Mouse (Mus musculus): ENCODE data around the gene Pcbp3. TPM values are rescaled to one million over a fixed set of nuclear protein-coding genes. Genes with fewer than 3 reads are reported as not detected.
A peak's percentile ranks its signal among the peaks of the same experiment; 100 is the strongest.
"Not testable (repeated sequence)": the region's sequence is repeated elsewhere in the genome, so short reads cannot be mapped to it uniquely, and the experiment has no call there.

The Pcbp3 gene
- polyA plus RNA-seq, 1 experiment from 2014 or later = 34.8 TPM

DNA sequence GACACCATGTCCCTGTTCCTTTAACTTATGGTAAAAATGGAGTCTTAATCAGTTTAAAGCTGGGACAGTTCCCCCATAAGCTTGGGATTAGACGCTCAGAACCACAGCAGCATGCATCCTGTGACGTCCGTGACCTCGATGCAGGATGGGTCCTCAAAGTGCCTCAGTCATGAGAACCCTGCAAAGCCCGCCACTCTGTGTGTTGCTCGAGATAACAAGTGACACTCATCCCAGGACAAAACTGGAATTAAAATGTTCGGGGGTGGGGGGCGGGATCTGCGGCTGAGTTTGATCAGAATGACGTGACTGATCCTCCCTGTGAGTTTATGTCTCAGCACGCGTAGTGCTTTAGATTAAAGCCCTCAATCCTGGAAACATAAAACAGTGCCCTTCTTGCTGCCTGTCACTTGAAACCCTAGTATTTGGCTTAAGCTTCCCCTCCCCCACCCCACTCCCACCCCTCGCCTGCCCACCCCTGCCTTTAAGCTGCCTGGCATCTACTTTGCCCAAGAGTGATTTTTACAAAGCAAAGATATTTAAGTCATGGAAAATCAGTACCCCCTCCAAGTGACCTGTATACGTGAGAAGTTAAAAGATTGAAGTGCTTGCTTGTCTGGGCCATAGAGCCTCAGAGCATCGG, 12.2 kb upstream of the Pcbp3 start:
- Histone ChIP-seq H3K9ac (replicated peaks) (no peak overlapping the region; the same call in 1 of the 2 replicates), H3K9me3 (no peaks in the 10 kb centered on the region), H3K4me3 (replicated peaks) (no peak overlapping the region), H3K27me3 (no peaks in the 10 kb centered on the region), H3K36me3 (no peaks in the 10 kb centered on the region), H3K4me2 (peak overlapping the region; percentile 17; the same call in 1 of the 2 replicates), H3K4me1 (replicated peaks) (peaks cover 32% of the 10 kb centered on the region), H3K27ac (no peak overlapping the region)
- 16% methylated on average over 15 of the region's 15 CpGs for WGBS
- no peak for ATAC-seq (ENCODE audit: insufficient number of reproducible peaks, insufficient read depth, low FRiP score, low TSS enrichment, low read depth)

DNA sequence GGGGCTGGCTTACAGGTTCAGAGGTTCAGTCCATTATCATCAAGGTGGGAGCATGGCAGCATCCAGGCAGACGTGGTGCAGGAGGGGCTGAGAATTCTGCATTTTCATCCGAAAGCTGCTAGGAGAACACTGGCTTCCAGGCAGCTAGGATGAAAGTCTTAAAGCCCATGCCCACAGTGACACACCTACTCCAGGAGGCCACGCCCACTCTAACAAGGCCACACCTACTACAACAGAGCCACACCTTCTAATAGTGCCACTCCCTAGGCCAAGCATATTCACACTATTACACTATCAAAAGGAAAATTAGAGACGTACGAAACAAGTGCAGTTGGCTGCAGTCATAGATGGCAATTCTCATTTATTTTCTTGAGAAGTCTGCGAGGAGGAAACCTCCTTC, 10.6 kb upstream of the Pcbp3 start:
- ATAC-seq (ENCODE audit: insufficient number of reproducible peaks, insufficient read depth, low FRiP score, low TSS enrichment, low read depth); H3K9me3 ChIP-seq; H3K9ac ChIP-seq (replicated peaks); H3K27ac ChIP-seq; H3K36me3 ChIP-seq; H3K4me2 ChIP-seq; H3K4me3 ChIP-seq (replicated peaks); H3K27me3 ChIP-seq: not testable (repeated sequence)
- peaks cover 32% of the 10 kb centered on the region for H3K4me1 ChIP-seq (replicated peaks)
- 70% methylated on average over 6 of the region's 6 CpGs for WGBS

DNA sequence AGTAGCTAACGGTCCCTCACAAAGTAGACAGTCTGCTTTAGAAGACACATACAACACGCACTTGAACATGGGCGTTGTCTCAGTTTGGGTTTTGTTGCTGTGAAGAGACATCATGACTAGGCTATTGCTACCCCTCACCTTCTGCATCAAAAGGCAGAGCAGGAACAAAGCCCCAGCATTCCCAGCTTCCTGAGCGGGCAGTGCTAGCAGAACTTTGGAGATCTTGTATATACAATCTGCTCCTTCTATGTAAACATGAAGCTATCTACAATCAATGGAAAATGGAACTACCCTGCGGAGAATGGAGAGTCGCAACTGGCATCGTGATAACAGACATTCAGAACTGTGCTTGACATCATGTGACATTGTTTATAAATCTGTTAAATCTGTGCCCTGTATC, 9.3 kb upstream of the Pcbp3 start:
- no peak overlapping the region for H3K9ac ChIP-seq (replicated peaks)
- no peaks in the 10 kb centered on the region for H3K27me3 ChIP-seq
- peaks cover 25% of the 10 kb centered on the region for H3K4me1 ChIP-seq (replicated peaks)
- H3K27ac ChIP-seq = no peak overlapping the region
- no peaks in the 10 kb centered on the region for H3K36me3 ChIP-seq
- 90% methylated on average over 7 of the region's 7 CpGs for WGBS
- no peaks in the 10 kb centered on the region for H3K9me3 ChIP-seq
- H3K4me2 ChIP-seq = no peak overlapping the region
- no peak overlapping the region for H3K4me3 ChIP-seq (replicated peaks)
- ATAC-seq (ENCODE audit: insufficient number of reproducible peaks, insufficient read depth, low FRiP score, low TSS enrichment, low read depth) = no peak

DNA sequence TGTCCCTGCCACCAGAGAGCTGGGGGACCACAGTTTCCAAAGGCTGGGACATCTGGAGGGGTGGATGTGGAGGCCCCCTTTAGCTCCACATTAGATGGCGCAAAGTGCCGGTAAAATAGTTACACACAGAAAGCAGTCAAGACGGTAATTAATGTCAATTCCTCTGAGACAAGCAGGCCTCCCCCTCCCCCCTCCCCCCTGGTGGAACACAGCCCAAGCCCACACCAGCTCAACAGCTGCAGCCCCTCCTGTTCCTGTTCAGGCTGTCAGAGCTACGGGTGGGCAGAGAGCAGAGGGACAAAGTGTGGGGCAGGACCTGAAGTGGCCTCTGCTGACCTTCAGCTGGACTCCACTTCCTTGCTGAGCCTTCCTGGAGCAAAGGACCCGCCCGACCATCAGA, 2.7 kb upstream of the Pcbp3 start:
- peak overlapping the region; percentile 32 for H3K4me2 ChIP-seq
- H3K27ac ChIP-seq = peak overlapping the region; percentile 73; the same call in 1 of the 2 replicates
- 6% methylated on average over 6 of the region's 6 CpGs for WGBS
- H3K4me1 ChIP-seq (replicated peaks) = peaks cover 41% of the 10 kb centered on the region
- H3K36me3 ChIP-seq = no peaks in the 10 kb centered on the region
- H3K27me3 ChIP-seq = no peaks in the 10 kb centered on the region
- H3K9me3 ChIP-seq = no peaks in the 10 kb centered on the region
- ATAC-seq (ENCODE audit: insufficient number of reproducible peaks, insufficient read depth, low FRiP score, low TSS enrichment, low read depth) = no peak
- 0 out of 2 replicates have a peak overlapping the region, but pooled peaks have one; percentile 4 for H3K4me3 ChIP-seq (replicated peaks)
- H3K9ac ChIP-seq (replicated peaks) = no peak overlapping the region

DNA sequence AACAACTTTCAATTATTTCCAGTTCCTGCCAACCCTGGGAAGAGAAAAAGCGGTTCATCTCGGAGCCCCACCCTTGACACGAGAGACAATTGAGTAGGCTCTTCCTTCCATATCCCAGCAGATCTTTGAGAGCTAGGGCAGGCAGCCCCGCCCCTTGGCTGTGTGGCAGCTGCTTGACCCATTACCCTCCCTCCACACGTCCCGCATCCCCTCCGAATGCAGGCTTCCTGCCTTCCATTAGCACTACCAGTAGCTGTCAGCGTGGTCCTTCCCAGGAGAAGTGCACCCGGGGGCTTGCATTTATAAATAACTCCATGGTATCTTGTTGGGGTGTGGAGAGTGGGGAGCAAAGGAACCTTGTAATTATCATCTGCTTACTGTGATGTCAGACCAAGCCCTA, 2.3 kb upstream of the Pcbp3 start:
- H3K4me1 ChIP-seq (replicated peaks) = peaks cover 41% of the 10 kb centered on the region

DNA sequence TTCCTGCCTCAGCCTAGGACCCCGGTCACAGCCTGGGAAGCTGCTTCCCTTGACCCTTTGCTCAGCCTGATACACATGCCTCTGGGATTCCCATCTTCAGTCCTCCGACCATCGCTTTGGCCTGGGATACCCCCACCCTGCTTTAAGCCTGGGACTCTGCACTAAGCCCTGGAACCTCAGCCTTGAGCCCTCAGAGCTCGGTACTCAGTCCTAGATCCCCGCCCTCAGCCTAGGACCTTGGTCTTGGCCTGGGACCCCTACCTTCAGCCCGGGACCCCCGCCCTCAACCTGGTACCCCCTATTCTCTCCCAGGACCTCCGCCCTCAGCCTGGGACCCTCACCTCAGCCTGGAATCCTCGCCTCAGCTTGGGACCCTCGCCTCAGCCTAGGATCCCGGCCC, 531 bp downstream of the Pcbp3 start:
- H3K9me3 ChIP-seq = no peaks in the 10 kb centered on the region
- no peaks in the 10 kb centered on the region for H3K27me3 ChIP-seq
- peak; percentile 5; the same call in 1 of the 2 replicates for ATAC-seq (ENCODE audit: insufficient number of reproducible peaks, insufficient read depth, low FRiP score, low TSS enrichment, low read depth)
- peak overlapping the region; percentile 94 for H3K4me2 ChIP-seq
- H3K4me3 ChIP-seq (replicated peaks) = peak overlapping the region; percentile 65
- WGBS = 9% methylated on average over 11 of the region's 11 CpGs
- no peak overlapping the region for H3K27ac ChIP-seq
- H3K9ac ChIP-seq (replicated peaks) = peak overlapping the region; percentile 79
- H3K36me3 ChIP-seq = no peaks in the 10 kb centered on the region
- peaks cover 39% of the 10 kb centered on the region for H3K4me1 ChIP-seq (replicated peaks)

More for the DNA sequence above, 2.3 kb upstream of the Pcbp3 start:
- no peaks in the 10 kb centered on the region for H3K9me3 ChIP-seq
- H3K27ac ChIP-seq = peak overlapping the region; percentile 73; the same call in 1 of the 2 replicates
- H3K27me3 ChIP-seq = no peaks in the 10 kb centered on the region
- H3K4me3 ChIP-seq (replicated peaks) = no peak overlapping the region
- H3K4me2 ChIP-seq = peak overlapping the region; percentile 32; the same call in 1 of the 2 replicates
- no peak overlapping the region for H3K9ac ChIP-seq (replicated peaks)
- ATAC-seq (ENCODE audit: insufficient number of reproducible peaks, insufficient read depth, low FRiP score, low TSS enrichment, low read depth) = no peak
- H3K36me3 ChIP-seq = no peaks in the 10 kb centered on the region
- WGBS = 14% methylated on average over 9 of the region's 9 CpGs

DNA sequence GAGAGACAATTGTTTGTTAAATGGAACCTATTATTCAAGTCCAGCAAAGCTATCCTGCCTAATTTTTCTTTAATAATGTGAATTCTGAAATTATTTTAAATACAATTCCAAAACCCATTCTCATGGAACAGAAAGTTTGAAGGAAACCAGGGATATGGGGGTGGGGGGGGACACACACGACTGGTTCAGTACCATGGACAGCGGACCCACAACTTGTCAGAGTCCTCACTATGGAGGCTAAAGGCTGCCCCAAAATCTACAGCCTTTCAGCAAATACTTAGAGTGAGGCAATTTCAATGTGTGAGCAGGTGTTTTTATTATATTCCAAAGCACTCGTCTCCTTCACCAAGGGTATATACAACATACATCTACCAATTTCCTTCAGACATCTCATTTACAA, 3.5 kb downstream of the Pcbp3 start:
- Histone ChIP-seq H3K9me3 (no peaks in the 10 kb centered on the region), H3K27me3 (no peaks in the 10 kb centered on the region), H3K27ac (no peak overlapping the region), H3K36me3 (no peaks in the 10 kb centered on the region), H3K4me1 (replicated peaks) (peaks cover 10% of the 10 kb centered on the region), H3K4me2 (no peak overlapping the region), H3K4me3 (replicated peaks) (no peak overlapping the region), H3K9ac (replicated peaks) (no peak overlapping the region)
- ATAC-seq (ENCODE audit: insufficient number of reproducible peaks, insufficient read depth, low FRiP score, low TSS enrichment, low read depth) = no peak
- 50% methylated on average over 3 of the region's 3 CpGs for WGBS

DNA sequence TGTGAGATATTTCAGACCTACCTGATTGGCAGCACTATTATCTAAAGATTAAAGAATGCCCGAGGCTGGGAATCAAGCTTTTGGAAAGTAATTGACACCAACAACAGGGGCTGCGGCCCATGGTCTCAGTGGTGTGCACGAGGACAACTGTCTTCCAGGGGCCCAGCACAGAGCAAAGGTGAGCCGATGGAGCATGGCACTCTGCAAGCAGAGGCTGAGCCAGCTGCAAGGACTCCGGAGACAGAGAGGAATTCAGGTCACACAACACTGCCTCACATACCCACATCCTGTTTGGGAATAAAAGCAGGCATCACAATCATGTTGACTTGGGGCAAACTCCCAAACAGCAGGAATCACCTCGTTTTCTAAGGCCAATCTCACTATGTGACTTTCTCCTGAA, 5.5 kb downstream of the Pcbp3 start:
- no peaks in the 10 kb centered on the region for H3K36me3 ChIP-seq

DNA sequence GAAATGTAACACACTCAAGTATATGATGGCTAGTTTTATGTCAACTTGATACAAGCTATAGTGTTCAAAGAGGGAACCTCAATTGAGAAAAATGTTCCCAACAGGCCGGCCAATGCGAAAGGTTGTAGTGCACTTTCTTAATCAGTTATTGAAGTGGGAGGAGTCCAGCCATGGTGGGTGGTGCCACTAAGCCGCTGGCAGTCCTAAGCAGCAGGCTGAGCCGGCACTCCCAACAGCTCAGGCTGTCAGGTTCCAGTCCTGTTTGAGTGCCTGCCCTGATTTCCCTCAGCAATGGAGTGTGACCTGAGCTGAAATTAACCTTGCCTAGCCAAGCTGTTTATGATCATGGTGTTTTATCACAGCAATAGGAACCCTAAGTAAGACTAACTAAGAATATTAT, 20.6 kb downstream of the Pcbp3 start:
- Histone ChIP-seq H3K36me3 (no peaks in the 10 kb centered on the region), H3K9ac (replicated peaks) (no peak overlapping the region), H3K4me3 (replicated peaks) (no peak overlapping the region), H3K4me1 (replicated peaks) (no peaks in the 10 kb centered on the region), H3K4me2 (no peak overlapping the region), H3K9me3 (no peaks in the 10 kb centered on the region), H3K27ac (no peak overlapping the region), H3K27me3 (no peaks in the 10 kb centered on the region)
- ATAC-seq (ENCODE audit: insufficient number of reproducible peaks, insufficient read depth, low FRiP score, low TSS enrichment, low read depth) = no peak
- WGBS = 66% methylated on average over 4 of the region's 4 CpGs

More for the DNA sequence above, 5.5 kb downstream of the Pcbp3 start:
- Histone ChIP-seq H3K9ac (replicated peaks) (no peak overlapping the region), H3K4me1 (replicated peaks) (peaks cover 8% of the 10 kb centered on the region), H3K4me3 (replicated peaks) (no peak overlapping the region), H3K4me2 (no peak overlapping the region), H3K9me3 (no peaks in the 10 kb centered on the region), H3K27me3 (no peaks in the 10 kb centered on the region), H3K27ac (no peak overlapping the region)
- WGBS = 58% methylated on average over 6 of the region's 6 CpGs
- ATAC-seq (ENCODE audit: insufficient number of reproducible peaks, insufficient read depth, low FRiP score, low TSS enrichment, low read depth) = no peak

DNA sequence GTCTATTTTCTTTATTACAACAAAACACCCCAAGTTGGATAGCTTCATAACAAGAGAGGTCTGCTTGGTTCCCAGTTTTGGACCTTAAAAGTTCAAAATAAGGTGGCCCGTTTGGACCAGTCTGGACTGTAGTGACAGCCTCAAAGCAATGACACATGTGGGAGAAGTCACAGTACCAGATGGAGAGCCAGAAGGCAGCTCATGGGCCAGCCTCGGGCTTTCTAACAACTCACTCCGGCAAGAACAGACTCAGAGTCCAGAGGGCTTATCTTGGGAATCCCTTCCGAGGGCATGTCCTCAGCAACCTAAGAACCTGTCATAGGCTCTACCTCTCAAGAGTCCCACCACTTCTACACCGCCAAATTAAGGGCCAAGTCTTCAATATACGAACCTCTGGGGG, 24.9 kb downstream of the Pcbp3 start:
- 82% methylated on average over 6 of the region's 6 CpGs for WGBS
- no peaks in the 10 kb centered on the region for H3K9me3 ChIP-seq
- H3K27ac ChIP-seq = no peak overlapping the region
- no peak overlapping the region for H3K4me3 ChIP-seq (replicated peaks)
- no peaks in the 10 kb centered on the region for H3K4me1 ChIP-seq (replicated peaks)
- no peak overlapping the region for H3K9ac ChIP-seq (replicated peaks)
- no peak for ATAC-seq (ENCODE audit: insufficient number of reproducible peaks, insufficient read depth, low FRiP score, low TSS enrichment, low read depth)
- no peak overlapping the region for H3K4me2 ChIP-seq
- no peaks in the 10 kb centered on the region for H3K36me3 ChIP-seq
- H3K27me3 ChIP-seq = no peaks in the 10 kb centered on the region

DNA sequence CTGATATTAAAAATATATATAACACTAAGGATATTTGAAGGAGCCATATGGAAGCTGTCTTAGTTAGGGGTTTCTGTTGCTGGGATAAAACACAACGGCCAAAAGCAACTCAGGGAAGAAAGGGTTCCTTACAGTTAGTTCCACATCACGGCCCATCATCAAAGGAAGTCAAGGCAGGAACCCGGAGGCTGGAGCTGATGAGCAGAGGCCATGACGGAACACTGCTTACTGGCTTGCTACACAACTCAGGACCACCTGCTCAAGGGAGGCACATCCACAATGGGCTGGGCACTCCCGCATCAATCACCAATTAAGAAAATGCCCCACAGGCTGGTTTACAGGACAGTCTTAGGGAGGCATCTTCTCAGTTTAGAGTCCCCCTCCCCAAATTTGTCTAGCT, 26.9 kb downstream of the Pcbp3 start:
- Histone ChIP-seq H3K4me2 (no peak overlapping the region), H3K36me3 (no peaks in the 10 kb centered on the region), H3K9me3 (no peaks in the 10 kb centered on the region), H3K4me1 (replicated peaks) (no peaks in the 10 kb centered on the region), H3K27me3 (no peaks in the 10 kb centered on the region), H3K4me3 (replicated peaks) (no peak overlapping the region), H3K27ac (no peak overlapping the region), H3K9ac (replicated peaks) (no peak overlapping the region)
- WGBS = 91% methylated on average over 5 of the region's 5 CpGs
- ATAC-seq (ENCODE audit: insufficient number of reproducible peaks, insufficient read depth, low FRiP score, low TSS enrichment, low read depth) = no peak

DNA sequence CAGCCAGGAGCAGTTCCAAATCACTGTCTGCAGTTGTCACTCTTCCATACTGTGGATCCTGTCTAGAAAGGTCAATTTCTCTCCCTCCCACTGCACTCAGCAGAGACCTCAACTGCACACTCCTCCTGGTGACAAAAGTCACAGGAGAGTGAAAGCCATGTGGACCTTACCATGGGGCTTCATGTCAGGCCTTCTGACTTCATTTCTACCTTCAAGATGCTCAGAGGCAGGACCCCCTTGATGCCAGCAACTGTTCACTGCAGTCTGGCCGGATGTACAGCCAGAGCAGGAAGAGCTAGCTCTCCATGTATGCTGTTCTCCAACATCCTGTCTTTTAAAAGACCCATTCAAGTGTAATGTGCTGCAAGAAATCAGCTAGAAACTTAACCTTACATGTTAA, 29.9 kb downstream of the Pcbp3 start:
- Histone ChIP-seq H3K9ac (replicated peaks) (no peak overlapping the region), H3K4me1 (replicated peaks) (no peaks in the 10 kb centered on the region), H3K4me3 (replicated peaks) (no peak overlapping the region), H3K9me3 (no peaks in the 10 kb centered on the region), H3K36me3 (no peaks in the 10 kb centered on the region), H3K27me3 (no peaks in the 10 kb centered on the region), H3K4me2 (no peak overlapping the region), H3K27ac (no peak overlapping the region)
- no peak for ATAC-seq (ENCODE audit: insufficient number of reproducible peaks, insufficient read depth, low FRiP score, low TSS enrichment, low read depth)
- WGBS = 78% methylated on average over 1 of the region's 1 CpGs

All from limb, embryonic 12.5 days (tissue).